Comparison of ENCODE assay signal across 7 mouse cellular contexts in genomic region chr4:133014896-133015709, GRCm38 (mm10). TPM values are rescaled to one million over a fixed set of nuclear protein-coding genes. Genes with fewer than 3 reads are reported as not detected.
DNase-seq lines count a peak whose midpoint lies in the region; ATAC-seq lines count a peak whose summit lies in the region.

No protein-coding gene starts in this region.

- H3K36me3 ChIP-seq in liver, embryonic 12.5 days: no peaks in the 10 kb centered on the region
- H3K36me3 ChIP-seq in embryonic facial prominence, embryonic 12.5 days: 0 out of 2 replicates have a peak, but pooled peaks cover 5% of the 10 kb centered on the region
- H3K36me3 ChIP-seq in hindbrain, embryonic 16.5 days (ENCODE audit: control insufficient read depth, insufficient read depth, low read length): no peaks in the 10 kb centered on the region
- H3K36me3 ChIP-seq in stomach, embryonic 14.5 days (ENCODE audit: control insufficient read depth, insufficient read depth, low read length): no peaks in the 10 kb centered on the region; the same call in 1 of the 2 replicates

- H3K27ac ChIP-seq in liver, embryonic 12.5 days: 0 out of 2 replicates have a peak overlapping the region, but pooled peaks have one; percentile 12
- H3K27ac ChIP-seq in embryonic facial prominence, embryonic 12.5 days: no peak overlapping the region
- H3K27ac ChIP-seq in hindbrain, embryonic 16.5 days (ENCODE audit: low read depth, low read length): peak overlapping the region; percentile 9; the same call in 1 of the 2 replicates
- peak overlapping the region; percentile 27; the same call in 1 of the 2 replicates for H3K27ac ChIP-seq in stomach, embryonic 14.5 days (ENCODE audit: low read length)

- no peak overlapping the region for H3K4me2 ChIP-seq in liver, embryonic 12.5 days
- peak overlapping the region; percentile 97 for H3K4me2 ChIP-seq in embryonic facial prominence, embryonic 12.5 days (replicated peaks)
- H3K4me2 ChIP-seq in hindbrain, embryonic 16.5 days (ENCODE audit: low read length): peak overlapping the region; percentile 97
- H3K4me2 ChIP-seq in stomach, embryonic 14.5 days (replicated peaks; ENCODE audit: low read depth, low read length): peak overlapping the region; percentile 90; the same call in 1 of the 2 replicates

- peaks cover 37% of the 10 kb centered on the region for H3K27me3 ChIP-seq in liver, embryonic 12.5 days (replicated peaks)
- H3K27me3 ChIP-seq in embryonic facial prominence, embryonic 12.5 days: peaks cover 1% of the 10 kb centered on the region
- no peaks in the 10 kb centered on the region for H3K27me3 ChIP-seq in hindbrain, embryonic 16.5 days (replicated peaks; ENCODE audit: control insufficient read depth, insufficient read depth, low read length)
- H3K27me3 ChIP-seq in stomach, embryonic 14.5 days (ENCODE audit: control insufficient read depth, insufficient read depth, low read length): no peaks in the 10 kb centered on the region

- peaks cover 83% of the 10 kb centered on the region for H3K4me1 ChIP-seq in liver, embryonic 12.5 days
- peaks cover 72% of the 10 kb centered on the region for H3K4me1 ChIP-seq in embryonic facial prominence, embryonic 12.5 days
- H3K4me1 ChIP-seq in hindbrain, embryonic 16.5 days (ENCODE audit: control insufficient read depth, insufficient read depth, low read depth, low read length): peaks cover 68% of the 10 kb centered on the region
- peaks cover 72% of the 10 kb centered on the region for H3K4me1 ChIP-seq in stomach, embryonic 14.5 days (ENCODE audit: control insufficient read depth, insufficient read depth, low read length)

- no peak overlapping the region for H3K4me3 ChIP-seq in liver, embryonic 12.5 days
- peak overlapping the region; percentile 6 for H3K4me3 ChIP-seq in embryonic facial prominence, embryonic 12.5 days
- H3K4me3 ChIP-seq in hindbrain, embryonic 16.5 days (ENCODE audit: low read length): peak overlapping the region; percentile 89
- H3K4me3 ChIP-seq in stomach, embryonic 14.5 days (ENCODE audit: low read depth, low read length): no peak overlapping the region

- no peak for DNase-seq in liver

- WGBS in liver, embryonic 12.5 days (ENCODE audit: insufficient replicate concordance): 55% methylated on average over 10 of the region's 10 CpGs
- 25% methylated on average over 9 of the region's 10 CpGs for WGBS in embryonic facial prominence, embryonic 12.5 days
- WGBS in hindbrain, embryonic 16.5 days: 12% methylated on average over 10 of the region's 10 CpGs
- 33% methylated on average over 10 of the region's 10 CpGs for WGBS in stomach, embryonic 14.5 days

- H3K9me3 ChIP-seq in liver, embryonic 12.5 days (replicated peaks): no peaks in the 10 kb centered on the region
- H3K9me3 ChIP-seq in embryonic facial prominence, embryonic 12.5 days: no peaks in the 10 kb centered on the region
- H3K9me3 ChIP-seq in hindbrain, embryonic 16.5 days (ENCODE audit: control insufficient read depth, low read length): no peaks in the 10 kb centered on the region
- no peaks in the 10 kb centered on the region for H3K9me3 ChIP-seq in stomach, embryonic 14.5 days (ENCODE audit: control insufficient read depth, low read depth, low read length)

- ATAC-seq in liver, embryonic 12.5 days: no peak
- ATAC-seq in embryonic facial prominence, embryonic 12.5 days (ENCODE audit: insufficient number of reproducible peaks, insufficient read depth, low FRiP score, low TSS enrichment): no peak
- ATAC-seq in hindbrain, embryonic 16.5 days: no peak
- ATAC-seq in stomach, embryonic 14.5 days (ENCODE audit: insufficient number of reproducible peaks, insufficient read depth, low FRiP score, low read depth): no peak
- no peak for ATAC-seq in erythroblast, adult 5-6 weeks (replicated peaks; ENCODE audit: low FRiP score, poor library complexity, severe bottlenecking)
- no peak for ATAC-seq in inflammation-experienced regulatory T-cells, adult 6 months

- no peak overlapping the region for H3K9ac ChIP-seq in liver, embryonic 12.5 days
- H3K9ac ChIP-seq in embryonic facial prominence, embryonic 12.5 days: peak overlapping the region; percentile 27; the same call in 1 of the 2 replicates
- 0 out of 2 replicates have a peak overlapping the region, but pooled peaks have one; percentile 27 for H3K9ac ChIP-seq in hindbrain, embryonic 16.5 days (ENCODE audit: low read depth, low read length)
- no peak overlapping the region for H3K9ac ChIP-seq in stomach, embryonic 14.5 days (replicated peaks; ENCODE audit: low read depth, low read length)

RNA-seq across cellular contexts. Expression of gene Ahdc1, which starts 4.0 kb away (rescaled TPM):
- polyA plus RNA-seq in liver, embryonic 12.5 days (2016; fragmentation: Nextera tagmentation; extraction: Ambion mirVana): 2.9 and 3.2 TPM in 2 replicates
- 12.7 and 14.6 TPM in 2 replicates for polyA plus RNA-seq in embryonic facial prominence, embryonic 12.5 days (2016; fragmentation: Nextera tagmentation; extraction: Ambion mirVana)
- 10.4 and 11.6 TPM in 2 replicates for polyA plus RNA-seq in hindbrain, embryonic 16.5 days (2015; fragmentation: Nextera tagmentation; extraction: Ambion mirVana)
- polyA plus RNA-seq in stomach, embryonic 14.5 days (2014; fragmentation: Nextera tagmentation; extraction: Ambion mirVana): 10.3 and 10.7 TPM in 2 replicates
- 1.2 and 10.2 TPM in 2 replicates for total RNA-seq in erythroblast, adult 5-6 weeks (2015; ENCODE audit: low replicate concordance)
- 0.17 and 4.2 TPM in 2 replicates for total RNA-seq in erythroblast, adult 5-6 weeks (2017; ENCODE audit: low replicate concordance)
- polyA plus RNA-seq in inflammation-experienced regulatory T-cells, adult 6 months (2017; shearing (Covaris generic)): 1 to 10 TPM; 1.6 to 2.4 (median 2.4) TPM

RNA-seq across cellular contexts. Expression of gene Fgr, which starts 41.2 kb away (rescaled TPM):
- 0.60 and 0.73 TPM in 2 replicates for polyA plus RNA-seq in liver, embryonic 12.5 days (2016; fragmentation: Nextera tagmentation; extraction: Ambion mirVana)
- polyA plus RNA-seq in embryonic facial prominence, embryonic 12.5 days (2016; fragmentation: Nextera tagmentation; extraction: Ambion mirVana): 0.29 and 0.39 TPM in 2 replicates
- polyA plus RNA-seq in hindbrain, embryonic 16.5 days (2015; fragmentation: Nextera tagmentation; extraction: Ambion mirVana): 0.16 and 0.23 TPM in 2 replicates
- 0.13 and 0.19 TPM in 2 replicates for polyA plus RNA-seq in stomach, embryonic 14.5 days (2014; fragmentation: Nextera tagmentation; extraction: Ambion mirVana)
- total RNA-seq in erythroblast, adult 5-6 weeks (2015; ENCODE audit: low replicate concordance): 12.1 and 21.5 TPM in 2 replicates
- total RNA-seq in erythroblast, adult 5-6 weeks (2017; ENCODE audit: low replicate concordance): 13.4 and 18.7 TPM in 2 replicates
- polyA plus RNA-seq in inflammation-experienced regulatory T-cells, adult 6 months (2017; shearing (Covaris generic)): 1 to 10 TPM; 1.9 to 6.6 (median 3.3) TPM

Comparison
In these comparisons a context has a peak if more than half of its experiments do, and no peak if none do; other contexts are left out.
1. H3K4me3 ChIP-seq: peak in embryonic facial prominence, embryonic 12.5 days (single experiment) and hindbrain, embryonic 16.5 days (single experiment); none in liver, embryonic 12.5 days (single experiment) and stomach, embryonic 14.5 days (single experiment).
2. H3K9ac ChIP-seq: peak in embryonic facial prominence, embryonic 12.5 days (single experiment) and hindbrain, embryonic 16.5 days (single experiment); none in liver, embryonic 12.5 days (single experiment) and stomach, embryonic 14.5 days (single experiment).